Mouse (Mus musculus) G1E (cell line): ENCODE measurements around the gene Depdc1b. TPM values are rescaled to one million over a fixed set of nuclear protein-coding genes. Genes with fewer than 3 reads are reported as not detected.
A peak's percentile ranks its signal among the peaks of the same experiment; 100 is the strongest.

Experiments
- ATAC-seq: 2 replicates; pipeline ENCODE4 v1.8.0; 2016; ENCODE audit warnings: mild to moderate bottlenecking; ENCODE audit not compliant: insufficient number of reproducible peaks, poor library complexity, low FRiP score, severe bottlenecking; ENCODE audit errors: extremely low read depth
- DNase-seq: peaks from one replicate; pipeline ENCODE4 v3.0.0; 2012; ENCODE audit warnings: low spot score
- H3K27me3 ChIP-seq: 2 replicates; pipeline ENCODE4 v1.6.1; 2012; ENCODE audit warnings: mild to moderate bottlenecking, low read length, inconsistent platforms; ENCODE audit not compliant: insufficient read depth
- H3K36me3 ChIP-seq: replicated peaks from 2 replicates; pipeline ENCODE3; 2012; ENCODE audit warnings: mild to moderate bottlenecking, inconsistent platforms
- H3K4me1 ChIP-seq: 2 replicates; pipeline ENCODE4 v1.6.1; 2012; ENCODE audit warnings: low read depth, low read length, inconsistent platforms, mixed read lengths; ENCODE audit not compliant: insufficient read depth
- H3K4me3 ChIP-seq: 2 replicates; pipeline ENCODE4 v1.5.1; 2012; ENCODE audit warnings: low read depth, mild to moderate bottlenecking, inconsistent platforms, low read length, moderate library complexity, mixed read lengths
- H3K9me3 ChIP-seq: replicated peaks from 2 replicates; pipeline ENCODE4 v1.6.1; 2012; ENCODE audit warnings: inconsistent platforms
- CTCF ChIP-seq: IDR thresholded peaks from 2 replicates; pipeline ENCODE4 v1.5.1; 2012; ENCODE audit warnings: low read depth, low read length, inconsistent platforms, mixed read lengths
- GATA1 ChIP-seq: IDR thresholded peaks from 2 replicates; pipeline ENCODE4 v1.6.1; 2012; ENCODE audit warnings: borderline replicate concordance, low read length, inconsistent platforms, mixed read lengths
- GATA2 ChIP-seq: IDR thresholded peaks from 2 replicates; pipeline ENCODE4 v1.6.1; 2012; ENCODE audit warnings: low read depth, low read length, inconsistent platforms, borderline replicate concordance
- POLR2AphosphoS5 ChIP-seq: IDR thresholded peaks from 2 replicates; pipeline ENCODE4 v1.6.1; 2012; ENCODE audit warnings: low read depth, low read length, inconsistent platforms; ENCODE audit not compliant: insufficient replicate concordance
- TAL1 ChIP-seq: conservative IDR thresholded peaks from 2 replicates; pipeline ENCODE4 v1.6.1; 2012; ENCODE audit warnings: low read depth, low read length, inconsistent platforms, mixed read lengths
- polyA plus RNA-seq: library from polyadenylated mRNA; stranded (reverse); fragments of >175 nt; gene quantifications from 2 replicates; pipeline ENCODE4 v1.2.3, GENCODE M21; 2012
- total RNA-seq, 2 experiments: library from RNA; stranded (forward) in 1 of 2; stranded (reverse) in 1 of 2; fragments of 200-1000 nt in 1 of 2; fragments of >200 nt in 1 of 2; fragmentation: Nextera tagmentation in 1 of 2; gene quantifications; 2 replicates each; pipeline ENCODE4 v1.2.3; 2014 to 2017

Gene Depdc1b
- total and polyA plus RNA-seq, 3 experiments, result 4.7 to 61.3 (median 36.8) TPM

- TF ChIP-seq GATA2, result no peak
- no peak for TF ChIP-seq GATA1
- TF ChIP-seq TAL1, result no peak
- TF ChIP-seq CTCF, result no peak
- TF ChIP-seq POLR2AphosphoS5, result no peak
- Histone ChIP-seq H3K4me1 (peaks cover 36% of the 10 kb centered on the region), H3K36me3 (peaks cover 17% of the 10 kb centered on the region), H3K27me3 (no peaks in the 10 kb centered on the region), H3K9me3 (no peaks in the 10 kb centered on the region), H3K4me3 (no peak overlapping the region)
- DNase-seq (no peak), ATAC-seq (peak; percentile 47; the same call in 1 of the 2 replicates)
Observed at GRCm38 (mm10) chr13:108290314-108290713, 25.8 kb upstream of the Depdc1b start.

- Histone ChIP-seq H3K4me3 (peak overlapping the region; percentile 45; the same call in 1 of the 2 replicates), H3K27me3 (peaks cover 3% of the 10 kb centered on the region; the same call in 1 of the 2 replicates), H3K36me3 (no peaks in the 10 kb centered on the region), H3K4me1 (peaks cover 44% of the 10 kb centered on the region), H3K9me3 (no peaks in the 10 kb centered on the region)
- peak; percentile 64 for ATAC-seq
- TF ChIP-seq GATA1 (no peak), POLR2AphosphoS5 (no peak), GATA2 (no peak), CTCF (no peak), TAL1 (no peak)
- peak; percentile 70 for DNase-seq
Observed at GRCm38 (mm10) chr13:108297350-108298093, 18.6 kb upstream of the Depdc1b start.

- ATAC-seq (peak; percentile 12; the same call in 1 of the 2 replicates), DNase-seq (peak; percentile 15)
- peaks cover 6% of the 10 kb centered on the region; the same call in 1 of the 2 replicates for H3K27me3 ChIP-seq
- H3K4me3 ChIP-seq, result no peak overlapping the region; the same call in 1 of the 2 replicates
- H3K4me1 ChIP-seq, result peaks cover 38% of the 10 kb centered on the region
- TF ChIP-seq CTCF, result no peak
- no peak for TF ChIP-seq POLR2AphosphoS5
- no peak for TF ChIP-seq GATA2
- no peak for TF ChIP-seq TAL1
- TF ChIP-seq GATA1, result no peak
- no peaks in the 10 kb centered on the region for H3K9me3 ChIP-seq
- no peaks in the 10 kb centered on the region for H3K36me3 ChIP-seq
Observed at GRCm38 (mm10) chr13:108298241-108298640, 17.9 kb upstream of the Depdc1b start.

- Histone ChIP-seq H3K4me3 (no peak overlapping the region), H3K9me3 (no peaks in the 10 kb centered on the region), H3K36me3 (no peaks in the 10 kb centered on the region), H3K4me1 (peaks cover 36% of the 10 kb centered on the region), H3K27me3 (peaks cover 8% of the 10 kb centered on the region; the same call in 1 of the 2 replicates)
- DNase-seq, result no peak
- TF ChIP-seq CTCF (no peak), GATA2 (no peak), GATA1 (no peak), TAL1 (no peak), POLR2AphosphoS5 (no peak)
- ATAC-seq, result 0 out of 2 replicates have a peak, but pooled peaks have one; percentile 37
Observed at GRCm38 (mm10) chr13:108300346-108300950, 15.7 kb upstream of the Depdc1b start.

- no peak for TF ChIP-seq GATA1
- no peak for TF ChIP-seq CTCF
- no peak for TF ChIP-seq GATA2
- no peak for TF ChIP-seq POLR2AphosphoS5
- TF ChIP-seq TAL1, result no peak
- Histone ChIP-seq H3K27me3 (peaks cover 14% of the 10 kb centered on the region), H3K9me3 (no peaks in the 10 kb centered on the region), H3K4me3 (no peak overlapping the region), H3K4me1 (peaks cover 36% of the 10 kb centered on the region), H3K36me3 (no peaks in the 10 kb centered on the region)
- ATAC-seq (no peak), DNase-seq (no peak)
Observed at GRCm38 (mm10) chr13:108301411-108301810, 14.7 kb upstream of the Depdc1b start.

- Histone ChIP-seq H3K27me3 (peaks cover 19% of the 10 kb centered on the region), H3K36me3 (no peaks in the 10 kb centered on the region), H3K4me3 (no peak overlapping the region), H3K9me3 (no peaks in the 10 kb centered on the region), H3K4me1 (peaks cover 25% of the 10 kb centered on the region)
- ATAC-seq (no peak), DNase-seq (no peak)
- TF ChIP-seq GATA1 (no peak), GATA2 (no peak), CTCF (no peak), TAL1 (no peak), POLR2AphosphoS5 (no peak)
Observed at GRCm38 (mm10) chr13:108302957-108303675, 13.0 kb upstream of the Depdc1b start.
